Comparison of ENCODE assay signal across 23 mouse cellular contexts in genomic region chr7:80850520-80850919, GRCm38 (mm10). TPM values are rescaled to one million over a fixed set of nuclear protein-coding genes. Genes with fewer than 3 reads are reported as not detected.
A peak's percentile ranks its signal among the peaks of the same experiment; 100 is the strongest.
DNase-seq lines count a peak whose midpoint lies in the region; ATAC-seq and TF ChIP-seq lines count a peak whose summit lies in the region.
"Had no signal": no experiment of that assay in that cellular context is flagged by ENCODE, and none has a peak within 500 bp of the region (broad histone marks: within the 10 kb centered on the region; RNA-seq: fewer than 3 reads in every experiment).

No protein-coding gene starts in this region.

- no peaks in the 10 kb centered on the region for H3K9me3 ChIP-seq in midbrain, postnatal 0 days (ENCODE audit: low read length)
- H3K9me3 ChIP-seq: embryonic facial prominence, embryonic 13.5 days; embryonic facial prominence, embryonic 15.5 days; forebrain, embryonic 10.5 days; forebrain, embryonic 12.5 days had no signal

- H3K9ac ChIP-seq in midbrain, postnatal 0 days (replicated peaks; ENCODE audit: low read length, poor library complexity, severe bottlenecking): no peak overlapping the region
- H3K9ac ChIP-seq: embryonic facial prominence, embryonic 13.5 days; embryonic facial prominence, embryonic 15.5 days; forebrain, embryonic 12.5 days had no signal

- no peaks in the 10 kb centered on the region for H3K27me3 ChIP-seq in thymus, adult 2 months (ENCODE audit: control insufficient read depth, insufficient read depth, low read length)
- no peaks in the 10 kb centered on the region for H3K27me3 ChIP-seq in midbrain, postnatal 0 days (ENCODE audit: insufficient read depth, low read length)
- H3K27me3 ChIP-seq: CH12.LX; embryonic facial prominence, embryonic 13.5 days; embryonic facial prominence, embryonic 15.5 days; forebrain, embryonic 12.5 days; Patski had no signal

- ATAC-seq in midbrain, postnatal 0 days (ENCODE audit: low FRiP score): no peak

- no peak overlapping the region for H3K27ac ChIP-seq in thymus, adult 2 months (ENCODE audit: control insufficient read depth, insufficient read depth, low read length)
- no peak overlapping the region for H3K27ac ChIP-seq in midbrain, postnatal 0 days (ENCODE audit: low read depth, low read length)
- H3K27ac ChIP-seq: embryonic facial prominence, embryonic 13.5 days; embryonic facial prominence, embryonic 15.5 days; forebrain, embryonic 10.5 days; forebrain, embryonic 12.5 days had no signal

- H3K4me3 ChIP-seq in thymus, adult 2 months (ENCODE audit: control insufficient read depth, insufficient read depth, low read length): no peak overlapping the region
- no peak overlapping the region for H3K4me3 ChIP-seq in midbrain, postnatal 0 days (ENCODE audit: low read depth, low read length)
- H3K4me3 ChIP-seq: embryonic facial prominence, embryonic 13.5 days; embryonic facial prominence, embryonic 15.5 days; erythroblast, embryonic 14.5 days; forebrain, embryonic 10.5 days; forebrain, embryonic 12.5 days had no signal

- no peak for TF ChIP-seq POLR2A in thymus, adult 2 months (IDR thresholded peaks at IDR 0.05; ENCODE audit: control insufficient read depth, extremely low read depth, insufficient read depth, low read length, poor library complexity)

- no peaks in the 10 kb centered on the region; the same call in 1 of the 2 replicates for H3K4me1 ChIP-seq in thymus, adult 2 months (replicated peaks; ENCODE audit: control insufficient read depth, insufficient read depth, low read length)
- no peaks in the 10 kb centered on the region for H3K4me1 ChIP-seq in midbrain, postnatal 0 days (ENCODE audit: insufficient read depth, low read length)
- H3K4me1 ChIP-seq: forebrain, embryonic 10.5 days; forebrain, embryonic 12.5 days had no signal

- WGBS in thymus, adult 2 months: 34% methylated on average over 5 of the region's 5 CpGs
- 87% methylated on average over 5 of the region's 5 CpGs for WGBS in midbrain, postnatal 0 days

- DNase-seq in thymus, adult 2 months: peak; percentile 54
- DNase-seq in thymus, postnatal 0 days (ENCODE audit: low spot score): no peak
- DNase-seq in thymus, postnatal 25 days: peak; percentile 61
- peak; percentile 46 for DNase-seq in thymus, postnatal 4 days
- no peak for DNase-seq in adrenal gland, postnatal 36 days
- DNase-seq in midbrain, postnatal 0 days (ENCODE audit: low spot score): no peak
- DNase-seq: adrenal gland, adult 8-10 months; adrenal gland, postnatal 14 days; cerebellum, adult 11 months; cerebellum, adult 18-20 months; cerebellum, adult 8-10 months; cerebellum, adult 9-11 months; cerebellum, postnatal 14 days; embryo, embryonic 11 days had no signal

- no peak overlapping the region for H3K4me2 ChIP-seq in midbrain, postnatal 0 days (ENCODE audit: low read depth, low read length, poor library complexity, severe bottlenecking)
- H3K4me2 ChIP-seq: embryonic facial prominence, embryonic 13.5 days; embryonic facial prominence, embryonic 15.5 days; forebrain, embryonic 12.5 days had no signal

- no peak for TF ChIP-seq CTCF in thymus, adult 2 months (IDR thresholded peaks at IDR 0.05; ENCODE audit: borderline replicate concordance, control insufficient read depth, extremely low read depth, insufficient read depth, low read length, poor library complexity)
- no peak for TF ChIP-seq CTCF in midbrain, postnatal 0 days (IDR thresholded peaks at IDR 0.05)

- no peaks in the 10 kb centered on the region for H3K36me3 ChIP-seq in thymus, adult 2 months (ENCODE audit: control insufficient read depth, insufficient read depth, low read length)
- H3K36me3 ChIP-seq in midbrain, postnatal 0 days (ENCODE audit: insufficient read depth, low read length): no peaks in the 10 kb centered on the region
- H3K36me3 ChIP-seq: embryonic facial prominence, embryonic 13.5 days; embryonic facial prominence, embryonic 15.5 days; forebrain, embryonic 10.5 days; forebrain, embryonic 12.5 days; G1E had no signal

RNA-seq across cellular contexts. Expression of gene Zscan2, which starts 10.2 kb away (rescaled TPM):
- polyA plus RNA-seq in thymus, adult 2 months (2012; rRNA removed): 25.5 and 26.2 TPM in 2 replicates
- polyA plus RNA-seq in thymus, postnatal 0 days (2015; fragmentation: Nextera tagmentation; extraction: Ambion mirVana): 2.7 and 3.0 TPM in 2 replicates
- 1 to 10 TPM; 4.7 to 6.2 TPM for total RNA-seq in adrenal gland, postnatal 36 days (2021)
- 18.2 and 22.4 TPM in 2 replicates for total RNA-seq in midbrain, postnatal 0 days (2014; rRNA removed)
- polyA plus RNA-seq in midbrain, postnatal 0 days (2015; fragmentation: Nextera tagmentation; extraction: Ambion mirVana): 2.7 TPM in 2 replicates

RNA-seq across cellular contexts. Expression of gene Iqgap1, which starts 24.7 kb away (rescaled TPM):
- polyA plus RNA-seq in thymus, adult 2 months (2012; rRNA removed): 112 and 119 TPM in 2 replicates
- 87.5 and 104 TPM in 2 replicates for polyA plus RNA-seq in thymus, postnatal 0 days (2015; fragmentation: Nextera tagmentation; extraction: Ambion mirVana)
- 100 to 1,000 TPM in 1 of 2 experiments, 10 to 100 TPM in 1; 95.5 to 114 TPM for total RNA-seq in adrenal gland, postnatal 36 days (2021)
- 20.6 and 31.0 TPM in 2 replicates for total RNA-seq in midbrain, postnatal 0 days (2014; rRNA removed)
- polyA plus RNA-seq in midbrain, postnatal 0 days (2015; fragmentation: Nextera tagmentation; extraction: Ambion mirVana): 11.3 and 12.3 TPM in 2 replicates

RNA-seq across cellular contexts. Expression of gene Wdr73, which starts 50.5 kb away (rescaled TPM):
- 27.2 and 31.3 TPM in 2 replicates for polyA plus RNA-seq in thymus, adult 2 months (2012; rRNA removed)
- 38.2 and 44.6 TPM in 2 replicates for polyA plus RNA-seq in thymus, postnatal 0 days (2015; fragmentation: Nextera tagmentation; extraction: Ambion mirVana)
- 10 to 100 TPM; 16.1 to 17.2 TPM for total RNA-seq in adrenal gland, postnatal 36 days (2021)
- 33.2 and 58.1 TPM in 2 replicates for total RNA-seq in midbrain, postnatal 0 days (2014; rRNA removed)
- 34.7 and 35.0 TPM in 2 replicates for polyA plus RNA-seq in midbrain, postnatal 0 days (2015; fragmentation: Nextera tagmentation; extraction: Ambion mirVana)

RNA-seq across cellular contexts. Expression of gene Nmb, which starts 54.4 kb away (rescaled TPM):
- polyA plus RNA-seq in thymus, adult 2 months (2012; rRNA removed): 20.1 and 24.5 TPM in 2 replicates
- polyA plus RNA-seq in thymus, postnatal 0 days (2015; fragmentation: Nextera tagmentation; extraction: Ambion mirVana): 28.0 and 32.1 TPM in 2 replicates
- 1 to 10 TPM; 2.6 to 3.3 TPM for total RNA-seq in adrenal gland, postnatal 36 days (2021)
- 13.0 and 14.3 TPM in 2 replicates for total RNA-seq in midbrain, postnatal 0 days (2014; rRNA removed)
- 9.4 and 10.1 TPM in 2 replicates for polyA plus RNA-seq in midbrain, postnatal 0 days (2015; fragmentation: Nextera tagmentation; extraction: Ambion mirVana)
- total RNA-seq: common myeloid progenitor, adult 5-6 weeks had no signal
- polyA plus RNA-seq: erythroblast, embryonic 14.5 days had no signal

Comparison
In these comparisons a context has a peak if more than half of its experiments do, and no peak if none do; other contexts are left out.
1. DNase-seq: peak in thymus, adult 2 months (single experiment), thymus, postnatal 25 days (single experiment) and thymus, postnatal 4 days (single experiment); none in thymus, postnatal 0 days (single experiment), adrenal gland, postnatal 36 days (0 of 2) and midbrain, postnatal 0 days (single experiment).